Mouse (Mus musculus): ENCODE data around the gene 1810013L24Rik.
"Not testable (repeated sequence)": the region's sequence is repeated elsewhere in the genome, so short reads cannot be mapped to it uniquely, and the experiment has no call there.

DNA sequence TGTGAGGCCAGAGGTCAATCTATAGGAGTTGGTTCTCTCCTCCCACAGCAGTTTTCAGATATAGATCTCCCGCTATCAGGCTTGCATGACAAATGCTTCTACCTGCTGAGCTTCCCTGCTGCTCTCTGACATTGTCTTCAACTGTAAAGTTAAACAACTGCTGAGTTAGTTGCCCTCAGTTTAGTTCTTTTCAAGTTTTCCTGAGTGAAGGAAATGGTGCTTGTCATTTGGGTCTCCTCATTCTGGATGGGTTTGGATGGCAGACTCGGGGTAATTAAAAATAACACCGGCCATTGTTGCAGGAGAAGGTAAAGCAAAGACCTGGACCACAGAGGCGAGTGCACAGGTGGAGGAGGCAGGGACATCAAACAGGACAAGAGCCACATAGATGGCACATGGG is 64.3 kb downstream of the 1810013L24Rik start:
- not testable (repeated sequence) for TF ChIP-seq MAX (IDR thresholded peaks at IDR 0.05); MYOG (IDR thresholded peaks at IDR 0.05; ENCODE audit: control insufficient read depth, extremely low read depth, insufficient read length); CTCF (IDR thresholded peaks at IDR 0.05; ENCODE audit: control insufficient read depth, insufficient read depth, insufficient read length); CEBPB (IDR thresholded peaks at IDR 0.05; ENCODE audit: low read depth); USF1 (IDR thresholded peaks at IDR 0.05; ENCODE audit: low read depth); MYOD1 (IDR thresholded peaks at IDR 0.05; ENCODE audit: control insufficient read depth, insufficient read length, low read depth)
